Mouse (Mus musculus) stomach, postnatal 0 days (tissue): ENCODE results near the gene Rps28.

Experiments used
- CTCF ChIP-seq: IDR thresholded peaks from 2 replicates; pipeline ENCODE4 v1.5.1; 2016; ENCODE audit warnings: antibody characterized with exemption, low read depth, mild to moderate bottlenecking, moderate library complexity
- EP300 ChIP-seq: optimal IDR thresholded peaks from 2 replicates; pipeline ENCODE3; 2016; ENCODE audit warnings: antibody characterized with exemption

DNA sequence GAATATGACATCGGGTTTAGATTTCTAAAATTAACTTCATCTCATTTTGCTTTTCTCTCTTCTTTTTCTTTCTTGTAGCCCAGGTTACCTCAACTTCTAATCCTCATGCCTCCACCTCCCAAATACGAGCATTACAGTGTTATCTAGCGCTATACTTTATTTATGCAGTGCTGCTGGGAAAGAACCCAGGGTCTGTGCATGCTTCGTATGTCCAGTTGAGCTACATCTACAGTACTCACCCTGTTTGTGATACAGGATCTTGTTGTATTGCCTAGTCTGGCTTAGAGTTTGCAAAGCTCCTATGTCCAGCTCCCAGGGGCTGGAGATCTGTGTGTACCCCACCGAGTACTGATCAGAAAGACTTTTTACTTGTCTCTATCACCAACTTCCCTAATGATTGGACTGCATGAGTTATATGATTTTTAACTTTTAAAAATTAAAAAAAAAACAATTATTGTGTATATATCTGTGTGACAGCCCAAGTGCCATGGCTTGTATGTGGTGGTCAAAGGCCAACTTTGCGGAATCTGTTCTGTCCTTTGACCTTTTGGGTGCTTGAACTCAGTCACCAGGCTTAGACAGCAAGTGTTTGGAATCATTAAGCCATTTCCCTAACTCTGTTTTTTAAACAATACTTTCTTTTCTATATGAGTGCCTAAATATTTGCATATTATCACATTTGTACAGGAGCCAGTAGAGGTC is 50.3 kb downstream of the Rps28 start:
- no peak for TF ChIP-seq CTCF
- TF ChIP-seq EP300: no peak
